Mouse (Mus musculus) midbrain, embryonic 15.5 days (tissue): ENCODE data around the gene Brox. TPM values are rescaled to one million over a fixed set of nuclear protein-coding genes. Genes with fewer than 3 reads are reported as not detected.

Experiments used
- polyA plus RNA-seq: library from polyadenylated mRNA; unstranded; fragments of >200 nt; fragmentation: Nextera tagmentation; extraction: Ambion mirVana; gene quantifications from 2 replicates; pipeline ENCODE4 v1.2.1, GENCODE M21; 2015

The Brox gene
- polyA plus RNA-seq, 1 experiment from 2014 or later, result 106 TPM

Other genes with a start within 250 kb of the Brox start
- gene Disp1, start 75.7 kb downstream of the Brox start, polyA plus RNA-seq, result 9.6 and 9.9 TPM in 2 replicates
- gene Aida, start 679 bp downstream of the Brox start, polyA plus RNA-seq, result 48.5 and 57.1 TPM in 2 replicates
- 106 and 114 TPM in 2 replicates for gene Mia3, start 72.3 kb upstream of the Brox start, polyA plus RNA-seq
- 16.6 and 17.4 TPM in 2 replicates for gene Taf1a, start 91.7 kb upstream of the Brox start, polyA plus RNA-seq
- gene Hhipl2, start 120.9 kb upstream of the Brox start, polyA plus RNA-seq, result 0.17 and 0.82 TPM in 2 replicates